ENCODE assay signal across 13 mouse cellular contexts in genomic region chr10:115780239-115781016, GRCm38 (mm10). TPM values are rescaled to one million over a fixed set of nuclear protein-coding genes. Genes with fewer than 3 reads are reported as not detected.
DNase-seq lines count a peak whose midpoint lies in the region; ATAC-seq and TF ChIP-seq lines count a peak whose summit lies in the region.
"Had no signal": no experiment of that assay in that cellular context is flagged by ENCODE, and none has a peak within 500 bp of the region (broad histone marks: within the 10 kb centered on the region; RNA-seq: fewer than 3 reads in every experiment).

No protein-coding gene starts in this region.

- no peak overlapping the region for H3K4me2 ChIP-seq in hindbrain, embryonic 15.5 days
- no peak overlapping the region for H3K4me2 ChIP-seq in embryonic facial prominence, embryonic 13.5 days
- H3K4me2 ChIP-seq in kidney, embryonic 15.5 days: no peak overlapping the region
- H3K4me2 ChIP-seq in liver, embryonic 15.5 days: no peak overlapping the region
- H3K4me2 ChIP-seq: lung, embryonic 14.5 days had no signal

- ATAC-seq in hindbrain, embryonic 15.5 days (ENCODE audit: low FRiP score, low read depth): peak; percentile 19; the same call in 1 of the 2 replicates
- ATAC-seq in embryonic facial prominence, embryonic 13.5 days (ENCODE audit: insufficient number of reproducible peaks, insufficient read depth, low FRiP score, low TSS enrichment, low read depth): peak; percentile 59
- ATAC-seq in kidney, embryonic 15.5 days (replicated peaks; ENCODE audit: low FRiP score): peak; percentile 81
- peak; percentile 84 for ATAC-seq in liver, embryonic 15.5 days (ENCODE audit: insufficient read depth)

- no peak for TF ChIP-seq CTCF in layer of hippocampus, adult 2 months (conservative IDR thresholded peaks at IDR 0.05)

- no peak for DNase-seq in hindbrain, embryonic 10.5 days (ENCODE audit: low spot score)
- no peak for DNase-seq in cerebellum, adult 11-12 months
- no peak for DNase-seq in heart, adult 18-20 months
- no peak for DNase-seq in layer of hippocampus, adult 2 months (ENCODE audit: low spot score in 2 of 2)
- DNase-seq: cerebellum, adult 9-11 months; gastrocnemius, adult 2 months; heart, postnatal 10 days; layer of hippocampus, postnatal 36 days; lung, embryonic 14.5 days had no signal

- H3K36me3 ChIP-seq in hindbrain, embryonic 15.5 days: no peaks in the 10 kb centered on the region
- no peaks in the 10 kb centered on the region for H3K36me3 ChIP-seq in hindbrain, embryonic 10.5 days
- H3K36me3 ChIP-seq in embryonic facial prominence, embryonic 13.5 days: no peaks in the 10 kb centered on the region
- H3K36me3 ChIP-seq in kidney, embryonic 15.5 days: no peaks in the 10 kb centered on the region
- H3K36me3 ChIP-seq in liver, embryonic 15.5 days (replicated peaks): no peaks in the 10 kb centered on the region

- no peak overlapping the region for H3K4me3 ChIP-seq in hindbrain, embryonic 15.5 days
- no peak overlapping the region for H3K4me3 ChIP-seq in hindbrain, embryonic 10.5 days
- no peak overlapping the region for H3K4me3 ChIP-seq in embryonic facial prominence, embryonic 13.5 days
- H3K4me3 ChIP-seq in kidney, embryonic 15.5 days (replicated peaks): no peak overlapping the region
- no peak overlapping the region for H3K4me3 ChIP-seq in liver, embryonic 15.5 days (replicated peaks)
- no peak overlapping the region for H3K4me3 ChIP-seq in layer of hippocampus, adult 2 months
- H3K4me3 ChIP-seq: gastrocnemius, adult 2 months had no signal

- no peak overlapping the region for H3K27ac ChIP-seq in hindbrain, embryonic 15.5 days (replicated peaks)
- H3K27ac ChIP-seq in hindbrain, embryonic 10.5 days: no peak overlapping the region
- H3K27ac ChIP-seq in embryonic facial prominence, embryonic 13.5 days: no peak overlapping the region
- no peak overlapping the region for H3K27ac ChIP-seq in kidney, embryonic 15.5 days
- no peak overlapping the region for H3K27ac ChIP-seq in liver, embryonic 15.5 days (replicated peaks)
- no peak overlapping the region for H3K27ac ChIP-seq in layer of hippocampus, adult 2 months
- H3K27ac ChIP-seq: gastrocnemius, adult 2 months had no signal

- H3K9me3 ChIP-seq in hindbrain, embryonic 15.5 days: no peaks in the 10 kb centered on the region
- no peaks in the 10 kb centered on the region for H3K9me3 ChIP-seq in hindbrain, embryonic 10.5 days
- no peaks in the 10 kb centered on the region for H3K9me3 ChIP-seq in embryonic facial prominence, embryonic 13.5 days
- H3K9me3 ChIP-seq in kidney, embryonic 15.5 days (replicated peaks): no peaks in the 10 kb centered on the region
- no peaks in the 10 kb centered on the region for H3K9me3 ChIP-seq in liver, embryonic 15.5 days (replicated peaks)

- H3K4me1 ChIP-seq in hindbrain, embryonic 15.5 days (replicated peaks): no peaks in the 10 kb centered on the region
- no peaks in the 10 kb centered on the region for H3K4me1 ChIP-seq in hindbrain, embryonic 10.5 days (replicated peaks)
- H3K4me1 ChIP-seq in embryonic facial prominence, embryonic 13.5 days: no peaks in the 10 kb centered on the region
- peaks cover 7% of the 10 kb centered on the region; the same call in 1 of the 2 replicates for H3K4me1 ChIP-seq in kidney, embryonic 15.5 days
- H3K4me1 ChIP-seq in liver, embryonic 15.5 days (replicated peaks): no peaks in the 10 kb centered on the region; the same call in 1 of the 2 replicates

- WGBS in hindbrain, embryonic 15.5 days: 75% methylated on average over 11 of the region's 11 CpGs
- 84% methylated on average over 11 of the region's 11 CpGs for WGBS in hindbrain, embryonic 10.5 days
- 76% methylated on average over 11 of the region's 11 CpGs for WGBS in embryonic facial prominence, embryonic 13.5 days
- WGBS in kidney, embryonic 15.5 days: 62% methylated on average over 11 of the region's 11 CpGs
- WGBS in liver, embryonic 15.5 days (ENCODE audit: insufficient replicate concordance): 63% methylated on average over 11 of the region's 11 CpGs

- H3K9ac ChIP-seq in hindbrain, embryonic 15.5 days: no peak overlapping the region
- no peak overlapping the region for H3K9ac ChIP-seq in embryonic facial prominence, embryonic 13.5 days
- H3K9ac ChIP-seq in kidney, embryonic 15.5 days: no peak overlapping the region
- H3K9ac ChIP-seq in liver, embryonic 15.5 days: no peak overlapping the region
- H3K9ac ChIP-seq: lung, embryonic 14.5 days had no signal

- H3K27me3 ChIP-seq in hindbrain, embryonic 15.5 days: no peaks in the 10 kb centered on the region
- no peaks in the 10 kb centered on the region for H3K27me3 ChIP-seq in hindbrain, embryonic 10.5 days (ENCODE audit: insufficient read depth, poor library complexity, severe bottlenecking)
- no peaks in the 10 kb centered on the region for H3K27me3 ChIP-seq in embryonic facial prominence, embryonic 13.5 days
- no peaks in the 10 kb centered on the region for H3K27me3 ChIP-seq in kidney, embryonic 15.5 days
- H3K27me3 ChIP-seq in liver, embryonic 15.5 days: no peaks in the 10 kb centered on the region

RNA-seq across cellular contexts. Expression of gene Tspan8, which starts 36.2 kb away (rescaled TPM):
- 0.45 and 0.84 TPM in 2 replicates for polyA plus RNA-seq in hindbrain, embryonic 15.5 days (2015; fragmentation: Nextera tagmentation; extraction: Ambion mirVana)
- 0.88 and 1.2 TPM in 2 replicates for polyA plus RNA-seq in hindbrain, embryonic 10.5 days (2016; fragmentation: Nextera tagmentation; extraction: Ambion mirVana)
- polyA plus RNA-seq in embryonic facial prominence, embryonic 13.5 days (2015; fragmentation: Nextera tagmentation; extraction: Ambion mirVana): 4.3 and 5.6 TPM in 2 replicates
- polyA plus RNA-seq in kidney, embryonic 15.5 days (2015; fragmentation: Nextera tagmentation; extraction: Ambion mirVana): 27.7 and 32.8 TPM in 2 replicates
- polyA plus RNA-seq in liver, embryonic 15.5 days (2015; fragmentation: Nextera tagmentation; extraction: Ambion mirVana): 53.8 and 59.4 TPM in 2 replicates
- 1 to 10 TPM; 1.4 to 2.0 TPM for total RNA-seq in heart, adult 18-20 months (2021)
- under 1 TPM in 1 of 2 experiments, not detected in 1; 0.26 TPM for total RNA-seq in layer of hippocampus, adult 2 months (2021)

Comparison
In these comparisons a context has a peak if more than half of its experiments do, and no peak if none do; other contexts are left out.
1. ATAC-seq: peak in every context shown above with its lines; median percentile 84 in liver, embryonic 15.5 days; 81 in kidney, embryonic 15.5 days; 59 in embryonic facial prominence, embryonic 13.5 days; 19 in hindbrain, embryonic 15.5 days.